18 mouse cellular contexts compared by ENCODE assay signal in genomic region chr10:70774571-70774970, GRCm38 (mm10).
"Had no signal": no experiment of that assay in that cellular context is flagged by ENCODE, and none has a peak within 500 bp of the region (broad histone marks: within the 10 kb centered on the region; RNA-seq: fewer than 3 reads in every experiment).

No protein-coding gene starts in this region.

- H3K9me3 ChIP-seq: midbrain, embryonic 10.5 days; midbrain, embryonic 13.5 days; midbrain, embryonic 15.5 days; neural tube, embryonic 13.5 days; neural tube, embryonic 15.5 days had no signal

- H3K4me1 ChIP-seq: midbrain, embryonic 10.5 days; midbrain, embryonic 13.5 days; midbrain, embryonic 15.5 days had no signal

- H3K9ac ChIP-seq: lung, embryonic 14.5 days; midbrain, embryonic 13.5 days; midbrain, embryonic 15.5 days; neural tube, embryonic 13.5 days; neural tube, embryonic 15.5 days had no signal

- H3K36me3 ChIP-seq: midbrain, embryonic 10.5 days; midbrain, embryonic 13.5 days; midbrain, embryonic 15.5 days; neural tube, embryonic 13.5 days; neural tube, embryonic 15.5 days had no signal

- H3K27ac ChIP-seq: midbrain, embryonic 10.5 days; midbrain, embryonic 13.5 days; midbrain, embryonic 15.5 days; neural tube, embryonic 13.5 days; neural tube, embryonic 15.5 days had no signal

- H3K27me3 ChIP-seq: midbrain, embryonic 13.5 days; midbrain, embryonic 15.5 days; neural tube, embryonic 13.5 days; neural tube, embryonic 15.5 days had no signal

- ATAC-seq: midbrain, embryonic 13.5 days; midbrain, embryonic 15.5 days had no signal

- H3K4me3 ChIP-seq: midbrain, embryonic 10.5 days; midbrain, embryonic 13.5 days; midbrain, embryonic 15.5 days; myocyte; neural tube, embryonic 13.5 days; neural tube, embryonic 15.5 days had no signal

- DNase-seq: lung, adult 18-20 months; lung, embryonic 14.5 days; lung, postnatal 10 days; lung, postnatal 4 days; retina, postnatal 1 day; right cerebral cortex, adult 18-20 months; right cerebral cortex, postnatal 25 days; right cerebral cortex, postnatal 4 days; spleen, adult 18-20 months; thymus, adult 18-20 months; thymus, postnatal 14 days; thymus, postnatal 36 days had no signal

- H3K4me2 ChIP-seq: lung, embryonic 14.5 days; midbrain, embryonic 13.5 days; midbrain, embryonic 15.5 days; neural tube, embryonic 13.5 days; neural tube, embryonic 15.5 days had no signal
